Mouse (Mus musculus): Measurements from ENCODE around the gene Diras2.

DNA sequence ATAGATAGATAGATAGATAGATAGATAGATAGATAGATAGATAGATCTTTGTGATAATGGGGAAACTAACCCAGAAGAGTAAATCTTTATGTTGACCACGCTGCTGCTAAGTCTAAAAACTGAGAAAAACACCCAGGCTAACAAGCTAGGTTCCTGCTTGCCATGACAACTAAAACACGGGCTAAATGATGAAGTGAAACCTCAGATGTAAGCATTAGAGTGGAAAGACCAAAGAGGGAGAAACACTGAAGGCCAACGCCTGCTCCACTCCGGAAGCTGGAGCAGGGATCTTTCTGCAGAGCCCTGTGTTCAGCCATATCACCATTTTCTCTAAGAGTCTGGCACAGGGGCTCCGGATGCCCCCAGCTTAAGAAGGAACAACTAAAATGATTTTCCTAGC lies 2.6 kb upstream of the Diras2 start:
- TF ChIP-seq ZNF384 (IDR thresholded peaks at IDR 0.05; ENCODE audit: low read depth, low read length) (no peak), ZC3H11A (IDR thresholded peaks at IDR 0.05; ENCODE audit: borderline replicate concordance, low read depth, low read length) (no peak), HCFC1 (IDR thresholded peaks at IDR 0.05; ENCODE audit: borderline replicate concordance, insufficient read depth, low read length) (no peak), MAFK (IDR thresholded peaks at IDR 0.05; ENCODE audit: insufficient read depth, low read depth, low read length) (no peak), CHD2 (IDR thresholded peaks at IDR 0.05; ENCODE audit: low read depth, low read length) (no peak)

All from ES-E14 (cell line).